Mouse (Mus musculus): ENCODE results near the gene Asb7.
A peak's percentile ranks its signal among the peaks of the same experiment; 100 is the strongest.

Gene Asb7

GRCm38 (mm10) chr7:66689294-66689619 lies at the start of gene Asb7:
Asb7 (minus strand) TSS chr7:66689596.
- DNase-seq (ENCODE audit: low spot score in 2 of 2), result no peak

- DNase-seq (ENCODE audit: low spot score in 2 of 2), result no peak
Observed at GRCm38 (mm10) chr7:66737418-66737817, 48.0 kb upstream of the Asb7 start.

GRCm38 (mm10) chr7:66734993-66735392 lies 45.6 kb upstream of the Asb7 start:
- no peak for DNase-seq (ENCODE audit: low spot score in 2 of 2)

- no peak for DNase-seq (ENCODE audit: low spot score in 2 of 2)
Observed at GRCm38 (mm10) chr7:66734466-66734865, 45.1 kb upstream of the Asb7 start.

GRCm38 (mm10) chr7:66733882-66734281 lies 44.5 kb upstream of the Asb7 start:
- DNase-seq (ENCODE audit: low spot score in 2 of 2), result no peak

GRCm38 (mm10) chr7:66733431-66733830 lies 44.0 kb upstream of the Asb7 start:
- DNase-seq (ENCODE audit: low spot score in 2 of 2), result no peak

- no peak for DNase-seq (ENCODE audit: low spot score in 2 of 2)
Observed at GRCm38 (mm10) chr7:66729232-66729631, 39.8 kb upstream of the Asb7 start.

- DNase-seq (ENCODE audit: low spot score in 2 of 2), result no peak
Observed at GRCm38 (mm10) chr7:66728072-66728471, 38.7 kb upstream of the Asb7 start.

- DNase-seq (ENCODE audit: low spot score in 2 of 2), result no peak
Observed at GRCm38 (mm10) chr7:66724954-66725353, 35.6 kb upstream of the Asb7 start.

- DNase-seq (ENCODE audit: low spot score in 2 of 2), result no peak
Observed at GRCm38 (mm10) chr7:66724514-66724913, 35.1 kb upstream of the Asb7 start.

GRCm38 (mm10) chr7:66711166-66711565 lies 21.8 kb upstream of the Asb7 start:
- DNase-seq (ENCODE audit: low spot score in 2 of 2), result no peak

GRCm38 (mm10) chr7:66704631-66705030 lies 15.2 kb upstream of the Asb7 start:
- no peak for DNase-seq (ENCODE audit: low spot score in 2 of 2)

GRCm38 (mm10) chr7:66702721-66703120 lies 13.3 kb upstream of the Asb7 start:
- DNase-seq (ENCODE audit: low spot score in 2 of 2), result no peak

GRCm38 (mm10) chr7:66694467-66694866 lies 5.1 kb upstream of the Asb7 start:
- no peak for DNase-seq (ENCODE audit: low spot score in 2 of 2)

GRCm38 (mm10) chr7:66689620-66690360 lies 394 bp upstream of the Asb7 start, which contains the start of gene Lins1:
Lins1 (plus strand) TSS chr7:66689889.
- DNase-seq (ENCODE audit: low spot score in 2 of 2), result peak; percentile 96 to 99

GRCm38 (mm10) chr7:66688721-66689120 lies 675 bp downstream of the Asb7 start:
- no peak for DNase-seq (ENCODE audit: low spot score in 2 of 2)

GRCm38 (mm10) chr7:66682119-66682863 lies 7.1 kb downstream of the Asb7 start:
- DNase-seq (ENCODE audit: low spot score in 2 of 2), result no peak

GRCm38 (mm10) chr7:66675800-66676199 lies 13.6 kb downstream of the Asb7 start:
- no peak for DNase-seq (ENCODE audit: low spot score in 2 of 2)

GRCm38 (mm10) chr7:66667064-66667463 lies 22.3 kb downstream of the Asb7 start:
- no peak for DNase-seq (ENCODE audit: low spot score in 2 of 2)

- no peak for DNase-seq (ENCODE audit: low spot score in 2 of 2)
Observed at GRCm38 (mm10) chr7:66663548-66663947, 25.8 kb downstream of the Asb7 start.

GRCm38 (mm10) chr7:66661572-66661971 lies 27.8 kb downstream of the Asb7 start:
- DNase-seq (ENCODE audit: low spot score in 2 of 2), result peak; percentile 56 to 60

- no peak for DNase-seq (ENCODE audit: low spot score in 2 of 2)
Observed at GRCm38 (mm10) chr7:66660972-66661371, 28.4 kb downstream of the Asb7 start.

GRCm38 (mm10) chr7:66660291-66660690 lies 29.1 kb downstream of the Asb7 start:
- DNase-seq (ENCODE audit: low spot score in 2 of 2), result no peak

All from urinary bladder, adult 18-20 months (tissue).